Mouse (Mus musculus): ENCODE data around the gene Cntnap1. TPM values are rescaled to one million over a fixed set of nuclear protein-coding genes. Genes with fewer than 3 reads are reported as not detected.

The Cntnap1 gene
- polyA plus RNA-seq, 1 experiment: 0.44 TPM

- TF ChIP-seq POLR2A (IDR thresholded peaks at IDR 0.05; ENCODE audit: control insufficient read depth, low read depth, low read length) (no peak), CTCF (IDR thresholded peaks at IDR 0.05; ENCODE audit: control insufficient read depth, insufficient read depth, insufficient replicate concordance, low read depth, low read length) (no peak)
- H3K27me3 ChIP-seq (ENCODE audit: control insufficient read depth, insufficient read depth, low read length): no peaks in the 10 kb centered on the region
Observed at GRCm38 (mm10) chr11:101181961-101182360, 11.6 kb downstream of the Cntnap1 start.

GRCm38 (mm10) chr11:101182771-101183517 lies 12.6 kb downstream of the Cntnap1 start:
- no peaks in the 10 kb centered on the region for H3K36me3 ChIP-seq (ENCODE audit: control insufficient read depth, insufficient read depth, low read length)
- H3K4me3 ChIP-seq (ENCODE audit: control insufficient read depth, low read depth, low read length): no peak overlapping the region
- H3K27ac ChIP-seq (ENCODE audit: control insufficient read depth, insufficient read depth, low read depth, low read length): no peak overlapping the region
- H3K27me3 ChIP-seq (ENCODE audit: control insufficient read depth, insufficient read depth, low read length): no peaks in the 10 kb centered on the region
- TF ChIP-seq CTCF (IDR thresholded peaks at IDR 0.05; ENCODE audit: control insufficient read depth, insufficient read depth, insufficient replicate concordance, low read depth, low read length) (no peak), POLR2A (IDR thresholded peaks at IDR 0.05; ENCODE audit: control insufficient read depth, low read depth, low read length) (no peak)
- H3K4me1 ChIP-seq (ENCODE audit: control insufficient read depth, insufficient read depth, low read length): peaks cover 5% of the 10 kb centered on the region

More at GRCm38 (mm10) chr11:101181961-101182360, 11.6 kb downstream of the Cntnap1 start:
- Histone ChIP-seq H3K27ac (ENCODE audit: control insufficient read depth, insufficient read depth, low read depth, low read length) (no peak overlapping the region), H3K4me3 (ENCODE audit: control insufficient read depth, low read depth, low read length) (no peak overlapping the region), H3K4me1 (ENCODE audit: control insufficient read depth, insufficient read depth, low read length) (peaks cover 5% of the 10 kb centered on the region), H3K36me3 (ENCODE audit: control insufficient read depth, insufficient read depth, low read length) (no peaks in the 10 kb centered on the region)

- Histone ChIP-seq H3K4me3 (ENCODE audit: control insufficient read depth, low read depth, low read length) (no peak overlapping the region), H3K27ac (ENCODE audit: control insufficient read depth, insufficient read depth, low read depth, low read length) (no peak overlapping the region), H3K27me3 (ENCODE audit: control insufficient read depth, insufficient read depth, low read length) (no peaks in the 10 kb centered on the region), H3K36me3 (ENCODE audit: control insufficient read depth, insufficient read depth, low read length) (no peaks in the 10 kb centered on the region), H3K4me1 (ENCODE audit: control insufficient read depth, insufficient read depth, low read length) (peaks cover 2% of the 10 kb centered on the region)
- TF ChIP-seq POLR2A (IDR thresholded peaks at IDR 0.05; ENCODE audit: control insufficient read depth, low read depth, low read length) (no peak), CTCF (IDR thresholded peaks at IDR 0.05; ENCODE audit: control insufficient read depth, insufficient read depth, insufficient replicate concordance, low read depth, low read length) (no peak)
Observed at GRCm38 (mm10) chr11:101184984-101185383, 14.7 kb downstream of the Cntnap1 start.

- H3K27me3 ChIP-seq (ENCODE audit: control insufficient read depth, insufficient read depth, low read length): no peaks in the 10 kb centered on the region
- H3K36me3 ChIP-seq (ENCODE audit: control insufficient read depth, insufficient read depth, low read length): no peaks in the 10 kb centered on the region
- H3K4me1 ChIP-seq (ENCODE audit: control insufficient read depth, insufficient read depth, low read length): no peaks in the 10 kb centered on the region; the same call in 1 of the 2 replicates
- no peak overlapping the region for H3K27ac ChIP-seq (ENCODE audit: control insufficient read depth, insufficient read depth, low read depth, low read length)
- TF ChIP-seq POLR2A (IDR thresholded peaks at IDR 0.05; ENCODE audit: control insufficient read depth, low read depth, low read length) (no peak), CTCF (IDR thresholded peaks at IDR 0.05; ENCODE audit: control insufficient read depth, insufficient read depth, insufficient replicate concordance, low read depth, low read length) (no peak)
- H3K4me3 ChIP-seq (ENCODE audit: control insufficient read depth, low read depth, low read length): no peak overlapping the region
Observed at GRCm38 (mm10) chr11:101185441-101185840, 15.1 kb downstream of the Cntnap1 start.

- no peak for TF ChIP-seq CTCF (IDR thresholded peaks at IDR 0.05; ENCODE audit: control insufficient read depth, insufficient read depth, insufficient replicate concordance, low read depth, low read length)
- 0 out of 2 replicates have a peak, but pooled peaks have one; percentile 18 for TF ChIP-seq POLR2A (IDR thresholded peaks at IDR 0.05; ENCODE audit: control insufficient read depth, low read depth, low read length)
- Histone ChIP-seq H3K36me3 (ENCODE audit: control insufficient read depth, insufficient read depth, low read length) (no peaks in the 10 kb centered on the region), H3K4me1 (ENCODE audit: control insufficient read depth, insufficient read depth, low read length) (no peaks in the 10 kb centered on the region), H3K27ac (ENCODE audit: control insufficient read depth, insufficient read depth, low read depth, low read length) (no peak overlapping the region), H3K4me3 (ENCODE audit: control insufficient read depth, low read depth, low read length) (no peak overlapping the region), H3K27me3 (ENCODE audit: control insufficient read depth, insufficient read depth, low read length) (no peaks in the 10 kb centered on the region)
Observed at GRCm38 (mm10) chr11:101186526-101187247, 16.4 kb downstream of the Cntnap1 start.

GRCm38 (mm10) chr11:101187541-101187940 lies 17.2 kb downstream of the Cntnap1 start:
- Histone ChIP-seq H3K27ac (ENCODE audit: control insufficient read depth, insufficient read depth, low read depth, low read length) (no peak overlapping the region), H3K4me1 (ENCODE audit: control insufficient read depth, insufficient read depth, low read length) (no peaks in the 10 kb centered on the region), H3K27me3 (ENCODE audit: control insufficient read depth, insufficient read depth, low read length) (no peaks in the 10 kb centered on the region), H3K36me3 (ENCODE audit: control insufficient read depth, insufficient read depth, low read length) (no peaks in the 10 kb centered on the region), H3K4me3 (ENCODE audit: control insufficient read depth, low read depth, low read length) (no peak overlapping the region)
- TF ChIP-seq CTCF (IDR thresholded peaks at IDR 0.05; ENCODE audit: control insufficient read depth, insufficient read depth, insufficient replicate concordance, low read depth, low read length) (no peak), POLR2A (IDR thresholded peaks at IDR 0.05; ENCODE audit: control insufficient read depth, low read depth, low read length) (no peak)

GRCm38 (mm10) chr11:101188166-101188805 lies 18.0 kb downstream of the Cntnap1 start:
- Histone ChIP-seq H3K36me3 (ENCODE audit: control insufficient read depth, insufficient read depth, low read length) (no peaks in the 10 kb centered on the region), H3K4me3 (ENCODE audit: control insufficient read depth, low read depth, low read length) (no peak overlapping the region), H3K27me3 (ENCODE audit: control insufficient read depth, insufficient read depth, low read length) (no peaks in the 10 kb centered on the region), H3K27ac (ENCODE audit: control insufficient read depth, insufficient read depth, low read depth, low read length) (peak overlapping the region; percentile 51; the same call in 1 of the 2 replicates), H3K4me1 (ENCODE audit: control insufficient read depth, insufficient read depth, low read length) (no peaks in the 10 kb centered on the region)
- TF ChIP-seq CTCF (IDR thresholded peaks at IDR 0.05; ENCODE audit: control insufficient read depth, insufficient read depth, insufficient replicate concordance, low read depth, low read length) (no peak), POLR2A (IDR thresholded peaks at IDR 0.05; ENCODE audit: control insufficient read depth, low read depth, low read length) (no peak)
